Mouse (Mus musculus) myocyte (in vitro differentiated cells): Measurements from ENCODE around the gene Gzmb.

ENCODE experiments used
- CEBPB ChIP-seq: IDR thresholded peaks from 2 replicates; pipeline ENCODE4 v1.6.1; 2011; ENCODE audit warnings: mild to moderate bottlenecking, moderate library complexity; ENCODE audit not compliant: poor library complexity, insufficient read depth, severe bottlenecking
- MAX ChIP-seq: IDR thresholded peaks from one replicate; pipeline ENCODE4 v1.6.1; 2011; ENCODE audit warnings: low read depth, mild to moderate bottlenecking, control low read depth
- MYOD1 ChIP-seq, 3 experiments: IDR thresholded peaks; one replicate each; pipeline ENCODE4 v1.6.1; 2011; ENCODE audit warnings: control low read depth in 2 of 3, low read depth in 2 of 3, mild to moderate bottlenecking in 2 of 3, moderate library complexity in 1 of 3; ENCODE audit not compliant: insufficient read length in 2 of 3, control insufficient read depth in 1 of 3
- POLR2A ChIP-seq: IDR thresholded peaks from one replicate; pipeline ENCODE4 v1.6.1; 2011; ENCODE audit warnings: low read depth, mild to moderate bottlenecking, control low read depth, moderate library complexity; ENCODE audit not compliant: insufficient read length
- TCF12 ChIP-seq: IDR thresholded peaks from one replicate; pipeline ENCODE4 v1.6.1; 2011; ENCODE audit warnings: mild to moderate bottlenecking, control low read depth; ENCODE audit not compliant: poor library complexity, insufficient read depth, severe bottlenecking
- USF1 ChIP-seq: IDR thresholded peaks from one replicate; pipeline ENCODE4 v1.6.1; 2011; ENCODE audit warnings: low read depth, mild to moderate bottlenecking, control low read depth, moderate library complexity

- TF ChIP-seq USF1, result no peak
- no peak for TF ChIP-seq POLR2A
- TF ChIP-seq TCF12, result no peak
- no peak for TF ChIP-seq MAX
- no peak for TF ChIP-seq CEBPB
- no peak for TF ChIP-seq MYOD1 (IDR thresholded peaks at IDR 0.05; ENCODE audit: control insufficient read depth in 1 of 3, insufficient read length in 2 of 3, low read depth in 2 of 3)
Observed at GRCm38 (mm10) chr14:56266109-56266508, 4.0 kb upstream of the Gzmb start.
